Mouse (Mus musculus): ENCODE measurements around the gene Bcl11b. TPM values are rescaled to one million over a fixed set of nuclear protein-coding genes. Genes with fewer than 3 reads are reported as not detected.

Gene Bcl11b
- polyA plus RNA-seq, 1 experiment from 2014 or later, result 38.2 TPM

DNA sequence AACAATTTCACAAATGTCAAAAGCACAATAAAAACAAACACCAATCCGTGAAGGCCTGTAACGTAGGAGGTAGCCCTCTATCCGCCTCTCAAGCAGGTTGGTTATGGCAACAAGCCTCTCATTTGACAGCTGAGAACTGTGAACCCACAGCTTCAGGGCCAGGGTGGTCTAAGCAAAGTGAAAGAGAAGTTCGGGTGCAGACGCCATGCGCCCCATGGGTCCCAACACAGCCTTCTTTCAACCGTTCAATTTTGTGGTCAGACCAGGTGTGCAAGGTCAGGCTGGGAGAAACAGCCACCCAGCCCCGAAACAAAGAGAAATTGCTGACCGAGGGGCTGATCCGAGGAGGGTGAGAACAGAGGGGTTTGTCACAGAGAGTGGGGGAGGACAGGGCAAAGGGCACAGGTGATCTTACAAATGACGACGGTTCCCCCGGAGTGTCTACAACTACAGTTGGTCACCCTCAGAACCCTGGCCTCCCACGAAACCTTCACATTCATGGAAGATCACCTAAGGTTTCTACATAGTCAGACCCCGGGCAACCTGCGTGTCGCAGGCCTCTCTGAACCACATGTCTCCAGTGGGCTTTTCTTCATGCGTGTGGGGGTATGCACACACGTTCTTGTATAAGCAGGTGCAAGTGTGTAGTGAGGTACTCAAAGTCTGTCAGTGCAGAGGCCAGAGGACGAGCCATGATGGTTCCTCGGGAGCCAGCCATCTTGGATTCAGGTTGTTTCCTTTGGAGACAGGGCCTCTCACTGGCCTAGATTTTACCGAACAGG is 77.1 kb downstream of the Bcl11b start:
- H3K36me3 ChIP-seq (ENCODE audit: control insufficient read depth, insufficient read depth, low read length), result no peaks in the 10 kb centered on the region
- no peaks in the 10 kb centered on the region for H3K27me3 ChIP-seq (ENCODE audit: control insufficient read depth, insufficient read depth, low read length)
- peaks cover 45% of the 10 kb centered on the region for H3K4me1 ChIP-seq (ENCODE audit: control insufficient read depth, insufficient read depth, low read length)
- 92% methylated on average over 22 of the region's 22 CpGs for WGBS
- no peaks in the 10 kb centered on the region for H3K9me3 ChIP-seq (ENCODE audit: control insufficient read depth, low read length)
- no peak overlapping the region for H3K4me3 ChIP-seq (ENCODE audit: low read depth, low read length)
- no peak overlapping the region for H3K4me2 ChIP-seq (ENCODE audit: low read depth, low read length)
- no peak overlapping the region for H3K9ac ChIP-seq (replicated peaks; ENCODE audit: low read depth, low read length)
- no peak overlapping the region for H3K27ac ChIP-seq (ENCODE audit: low read depth, low read length)
- ATAC-seq (ENCODE audit: low read depth), result no peak

DNA sequence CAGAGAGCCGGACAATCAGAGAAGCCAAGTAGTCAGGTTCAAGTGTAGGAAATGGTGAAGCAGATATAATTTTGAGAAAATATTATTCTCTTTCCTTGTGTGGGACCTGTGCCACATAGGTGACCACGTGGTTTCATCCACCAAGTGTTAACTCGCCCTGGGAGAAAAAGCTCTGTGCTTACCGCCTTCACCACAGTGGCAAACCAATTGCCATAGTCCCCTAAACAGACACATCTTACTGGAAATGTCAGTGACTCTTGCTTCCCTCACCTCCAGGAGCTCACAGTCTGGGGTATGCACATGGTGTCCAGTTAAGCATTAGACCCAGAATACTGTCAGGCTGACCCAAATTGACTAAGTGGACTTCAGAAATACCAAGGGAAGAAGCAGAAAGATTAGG is 78.7 kb downstream of the Bcl11b start:
- H3K4me3 ChIP-seq (ENCODE audit: low read depth, low read length), result no peak overlapping the region
- no peak overlapping the region for H3K27ac ChIP-seq (ENCODE audit: low read depth, low read length)
- H3K4me2 ChIP-seq (ENCODE audit: low read depth, low read length), result no peak overlapping the region
- no peak overlapping the region for H3K9ac ChIP-seq (replicated peaks; ENCODE audit: low read depth, low read length)
- H3K36me3 ChIP-seq (ENCODE audit: control insufficient read depth, insufficient read depth, low read length), result no peaks in the 10 kb centered on the region
- peaks cover 40% of the 10 kb centered on the region for H3K4me1 ChIP-seq (ENCODE audit: control insufficient read depth, insufficient read depth, low read length)
- no peak for ATAC-seq (ENCODE audit: low read depth)
- no peaks in the 10 kb centered on the region for H3K9me3 ChIP-seq (ENCODE audit: control insufficient read depth, low read length)
- WGBS, result 76% methylated on average over 4 of the region's 4 CpGs
- no peaks in the 10 kb centered on the region for H3K27me3 ChIP-seq (ENCODE audit: control insufficient read depth, insufficient read depth, low read length)

DNA sequence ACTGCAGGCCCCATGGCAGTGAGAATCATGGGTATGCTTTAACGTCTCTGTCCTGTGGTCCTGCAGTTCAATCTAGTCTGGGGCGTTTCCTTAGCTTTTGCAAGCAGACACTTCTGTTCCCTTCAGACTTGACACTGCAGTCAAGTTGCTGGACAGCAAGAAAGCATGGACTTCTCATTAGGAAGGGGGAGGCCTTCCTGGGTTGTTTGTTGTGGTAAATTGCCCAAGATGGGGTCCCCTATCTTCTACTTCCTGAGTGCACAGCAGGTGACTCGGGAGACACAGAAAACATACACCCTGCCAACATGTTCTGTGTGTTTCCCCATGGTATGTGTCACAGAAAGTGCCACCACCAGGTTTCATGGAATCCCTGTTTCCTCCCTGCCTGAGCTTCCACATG is 79.4 kb downstream of the Bcl11b start:
- Histone ChIP-seq H3K4me2 (ENCODE audit: low read depth, low read length) (no peak overlapping the region), H3K27me3 (ENCODE audit: control insufficient read depth, insufficient read depth, low read length) (no peaks in the 10 kb centered on the region), H3K9ac (replicated peaks; ENCODE audit: low read depth, low read length) (no peak overlapping the region), H3K9me3 (ENCODE audit: control insufficient read depth, low read length) (no peaks in the 10 kb centered on the region), H3K27ac (ENCODE audit: low read depth, low read length) (no peak overlapping the region), H3K36me3 (ENCODE audit: control insufficient read depth, insufficient read depth, low read length) (no peaks in the 10 kb centered on the region), H3K4me3 (ENCODE audit: low read depth, low read length) (no peak overlapping the region), H3K4me1 (ENCODE audit: control insufficient read depth, insufficient read depth, low read length) (peaks cover 35% of the 10 kb centered on the region)
- 70% methylated on average over 3 of the region's 3 CpGs for WGBS
- no peak for ATAC-seq (ENCODE audit: low read depth)

DNA sequence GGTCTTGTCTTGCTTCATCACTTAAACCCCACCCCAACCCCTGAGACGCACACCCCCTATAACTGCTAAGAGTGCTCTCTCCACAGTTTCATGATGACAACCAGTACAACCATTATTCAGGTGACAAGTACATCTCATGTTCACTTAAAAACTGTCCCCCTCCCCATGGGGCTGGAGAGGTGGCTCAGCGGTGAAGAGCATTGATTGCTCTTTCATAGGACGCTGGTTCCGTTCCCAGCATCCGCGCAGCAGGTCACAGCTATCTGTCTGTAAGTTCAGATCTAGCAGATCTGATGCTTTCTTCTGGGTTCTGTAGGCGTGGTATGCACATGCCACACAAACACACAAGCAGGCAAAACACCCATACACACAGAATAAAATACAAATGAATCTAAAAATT is 81.2 kb downstream of the Bcl11b start:
- H3K4me2 ChIP-seq (ENCODE audit: low read depth, low read length), result no peak overlapping the region
- no peaks in the 10 kb centered on the region for H3K9me3 ChIP-seq (ENCODE audit: control insufficient read depth, low read length)
- peaks cover 17% of the 10 kb centered on the region for H3K4me1 ChIP-seq (ENCODE audit: control insufficient read depth, insufficient read depth, low read length)
- H3K36me3 ChIP-seq (ENCODE audit: control insufficient read depth, insufficient read depth, low read length), result no peaks in the 10 kb centered on the region; the same call in 1 of the 2 replicates
- no peak overlapping the region for H3K4me3 ChIP-seq (ENCODE audit: low read depth, low read length)
- no peaks in the 10 kb centered on the region for H3K27me3 ChIP-seq (ENCODE audit: control insufficient read depth, insufficient read depth, low read length)
- H3K27ac ChIP-seq (ENCODE audit: low read depth, low read length), result no peak overlapping the region
- whole genome bisulfite sequencing, result 92% methylated on average over 7 of the region's 7 CpGs
- no peak for ATAC-seq (ENCODE audit: low read depth)
- H3K9ac ChIP-seq (replicated peaks; ENCODE audit: low read depth, low read length), result no peak overlapping the region

DNA sequence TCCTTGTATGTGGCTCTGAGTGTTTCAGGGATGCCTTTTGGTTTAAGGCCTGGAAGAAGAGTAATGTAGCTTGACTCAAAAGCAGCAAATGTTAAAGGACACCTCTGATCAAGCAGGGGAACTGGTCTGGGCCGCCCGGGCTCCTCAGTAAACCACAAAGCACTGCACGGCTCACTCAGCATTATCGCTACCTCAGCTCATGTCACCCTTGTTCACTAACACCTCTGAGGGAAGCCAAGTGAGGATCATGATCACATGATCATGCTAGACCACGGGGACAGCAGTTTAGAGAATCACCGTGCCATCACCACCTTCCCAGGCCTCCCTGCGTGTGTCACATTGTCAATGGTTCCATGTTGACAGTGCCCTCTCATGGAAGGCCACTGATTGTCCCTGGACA is 81.8 kb downstream of the Bcl11b start:
- Histone ChIP-seq H3K36me3 (ENCODE audit: control insufficient read depth, insufficient read depth, low read length) (peaks cover 4% of the 10 kb centered on the region; the same call in 1 of the 2 replicates), H3K27ac (ENCODE audit: low read depth, low read length) (no peak overlapping the region), H3K4me2 (ENCODE audit: low read depth, low read length) (no peak overlapping the region), H3K9me3 (ENCODE audit: control insufficient read depth, low read length) (no peaks in the 10 kb centered on the region), H3K4me1 (ENCODE audit: control insufficient read depth, insufficient read depth, low read length) (peaks cover 12% of the 10 kb centered on the region), H3K9ac (replicated peaks; ENCODE audit: low read depth, low read length) (no peak overlapping the region), H3K27me3 (ENCODE audit: control insufficient read depth, insufficient read depth, low read length) (no peaks in the 10 kb centered on the region), H3K4me3 (ENCODE audit: low read depth, low read length) (no peak overlapping the region)
- WGBS, result 87% methylated on average over 7 of the region's 7 CpGs
- ATAC-seq (ENCODE audit: low read depth), result no peak

DNA sequence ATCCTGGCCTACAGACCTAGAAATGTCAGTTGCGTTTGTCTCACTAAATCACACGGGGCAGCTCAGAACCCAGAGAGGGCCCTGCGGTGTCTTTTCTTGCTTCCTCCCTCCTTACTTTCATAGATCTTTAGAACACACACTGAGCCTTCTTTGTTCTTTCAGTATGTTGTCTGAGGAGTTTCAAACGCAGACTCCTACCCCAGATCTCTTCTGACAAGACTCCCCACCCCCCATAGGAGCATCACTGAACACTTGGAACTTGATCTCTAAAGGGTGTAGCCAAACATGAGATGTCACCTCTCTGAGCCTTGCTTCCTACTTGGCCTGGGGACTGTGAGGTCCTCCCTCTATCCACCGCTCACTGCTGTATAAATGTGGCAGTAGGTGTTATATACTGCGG is 82.2 kb downstream of the Bcl11b start:
- H3K27ac ChIP-seq (ENCODE audit: low read depth, low read length), result no peak overlapping the region; the same call in 1 of the 2 replicates
- WGBS, result 55% methylated on average over 6 of the region's 6 CpGs
- peaks cover 8% of the 10 kb centered on the region; the same call in 1 of the 2 replicates for H3K36me3 ChIP-seq (ENCODE audit: control insufficient read depth, insufficient read depth, low read length)
- ATAC-seq (ENCODE audit: low read depth), result no peak
- H3K9me3 ChIP-seq (ENCODE audit: control insufficient read depth, low read length), result no peaks in the 10 kb centered on the region
- H3K27me3 ChIP-seq (ENCODE audit: control insufficient read depth, insufficient read depth, low read length), result no peaks in the 10 kb centered on the region
- no peak overlapping the region for H3K9ac ChIP-seq (replicated peaks; ENCODE audit: low read depth, low read length)
- no peak overlapping the region for H3K4me2 ChIP-seq (ENCODE audit: low read depth, low read length)
- no peak overlapping the region for H3K4me3 ChIP-seq (ENCODE audit: low read depth, low read length)
- peaks cover 10% of the 10 kb centered on the region for H3K4me1 ChIP-seq (ENCODE audit: control insufficient read depth, insufficient read depth, low read length)

DNA sequence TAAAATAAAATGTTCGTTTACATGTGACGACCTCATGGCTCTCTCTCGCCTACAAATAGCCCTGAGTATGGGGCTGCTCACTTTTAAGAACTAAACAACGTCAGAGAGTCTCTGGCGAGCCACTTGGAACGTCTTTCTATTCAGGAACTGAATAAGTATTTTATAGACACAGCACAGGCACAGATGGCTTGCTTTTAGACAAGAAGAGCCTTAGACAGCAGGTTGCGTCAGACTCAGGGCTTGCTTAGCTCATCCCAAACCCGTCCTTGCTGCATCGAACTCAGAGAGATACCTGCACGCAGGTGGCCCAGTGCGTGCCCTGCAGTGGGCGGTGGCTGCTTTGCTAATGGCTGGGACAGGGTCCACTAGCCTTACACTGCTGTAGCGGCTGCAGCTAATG is 82.7 kb downstream of the Bcl11b start:
- H3K9me3 ChIP-seq (ENCODE audit: control insufficient read depth, low read length), result no peaks in the 10 kb centered on the region; the same call in 1 of the 2 replicates
- H3K4me1 ChIP-seq (ENCODE audit: control insufficient read depth, insufficient read depth, low read length), result peaks cover 10% of the 10 kb centered on the region
- no peak overlapping the region for H3K4me3 ChIP-seq (ENCODE audit: low read depth, low read length)
- H3K4me2 ChIP-seq (ENCODE audit: low read depth, low read length), result no peak overlapping the region
- peaks cover 12% of the 10 kb centered on the region; the same call in 1 of the 2 replicates for H3K36me3 ChIP-seq (ENCODE audit: control insufficient read depth, insufficient read depth, low read length)
- H3K9ac ChIP-seq (replicated peaks; ENCODE audit: low read depth, low read length), result no peak overlapping the region
- no peak; the same call in 1 of the 2 replicates for ATAC-seq (ENCODE audit: low read depth)
- WGBS, result 58% methylated on average over 13 of the region's 13 CpGs
- H3K27ac ChIP-seq (ENCODE audit: low read depth, low read length), result no peak overlapping the region; the same call in 1 of the 2 replicates
- H3K27me3 ChIP-seq (ENCODE audit: control insufficient read depth, insufficient read depth, low read length), result no peaks in the 10 kb centered on the region

DNA sequence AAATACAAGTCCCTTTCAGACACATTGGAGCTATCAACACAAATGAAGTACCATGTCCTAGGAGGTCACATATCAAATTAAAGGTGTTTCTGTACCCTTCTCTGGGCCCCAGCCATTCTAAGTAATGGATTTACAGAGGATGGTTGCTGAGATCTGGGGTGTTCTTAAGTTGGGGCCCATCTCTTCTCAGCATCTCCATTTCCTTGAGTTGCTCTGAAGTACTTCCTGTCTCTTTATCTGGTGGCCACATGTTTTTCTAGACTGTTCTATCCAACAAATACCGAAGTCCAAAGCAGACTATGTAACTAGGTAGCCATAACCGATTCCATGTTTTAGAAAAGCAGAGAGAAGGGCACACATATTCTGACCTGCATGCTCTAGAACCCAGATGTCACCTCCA is 83.3 kb downstream of the Bcl11b start:
- no peaks in the 10 kb centered on the region for H3K27me3 ChIP-seq (ENCODE audit: control insufficient read depth, insufficient read depth, low read length)
- no peaks in the 10 kb centered on the region; the same call in 1 of the 2 replicates for H3K9me3 ChIP-seq (ENCODE audit: control insufficient read depth, low read length)
- H3K9ac ChIP-seq (replicated peaks; ENCODE audit: low read depth, low read length), result no peak overlapping the region
- peaks cover 10% of the 10 kb centered on the region for H3K4me1 ChIP-seq (ENCODE audit: control insufficient read depth, insufficient read depth, low read length)
- H3K4me2 ChIP-seq (ENCODE audit: low read depth, low read length), result no peak overlapping the region
- no peak overlapping the region for H3K4me3 ChIP-seq (ENCODE audit: low read depth, low read length)
- ATAC-seq (ENCODE audit: low read depth), result no peak
- 91% methylated on average over 2 of the region's 2 CpGs for WGBS
- peaks cover 19% of the 10 kb centered on the region for H3K36me3 ChIP-seq (ENCODE audit: control insufficient read depth, insufficient read depth, low read length)
- no peak overlapping the region for H3K27ac ChIP-seq (ENCODE audit: low read depth, low read length)

DNA sequence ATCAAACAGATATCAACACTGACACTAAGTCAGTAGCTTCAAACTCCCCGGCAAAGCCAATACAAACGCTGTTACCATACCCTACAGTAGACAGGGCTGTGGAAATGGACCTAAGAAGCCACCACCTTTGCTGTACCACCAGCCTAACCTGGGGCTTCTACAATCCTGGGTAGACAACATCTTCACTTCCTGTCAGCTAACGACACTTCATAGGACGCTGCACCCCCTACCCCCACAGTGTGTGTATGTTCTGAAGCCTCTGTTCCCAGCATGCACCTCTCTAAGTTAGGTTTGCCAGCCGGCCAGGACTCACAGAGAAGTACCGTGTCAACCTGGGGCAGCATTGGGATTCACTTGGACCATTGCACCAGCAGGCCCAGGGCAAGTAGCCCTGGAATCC is 84.6 kb downstream of the Bcl11b start:
- no peak for ATAC-seq (ENCODE audit: low read depth)
- H3K27ac ChIP-seq (ENCODE audit: low read depth, low read length), result no peak overlapping the region
- H3K4me1 ChIP-seq (ENCODE audit: control insufficient read depth, insufficient read depth, low read length), result peaks cover 10% of the 10 kb centered on the region
- H3K4me2 ChIP-seq (ENCODE audit: low read depth, low read length), result no peak overlapping the region
- H3K9me3 ChIP-seq (ENCODE audit: control insufficient read depth, low read length), result no peaks in the 10 kb centered on the region; the same call in 1 of the 2 replicates
- H3K9ac ChIP-seq (replicated peaks; ENCODE audit: low read depth, low read length), result no peak overlapping the region
- peaks cover 19% of the 10 kb centered on the region for H3K36me3 ChIP-seq (ENCODE audit: control insufficient read depth, insufficient read depth, low read length)
- 92% methylated on average over 6 of the region's 6 CpGs for WGBS
- no peak overlapping the region for H3K4me3 ChIP-seq (ENCODE audit: low read depth, low read length)
- no peaks in the 10 kb centered on the region for H3K27me3 ChIP-seq (ENCODE audit: control insufficient read depth, insufficient read depth, low read length)
